Mouse (Mus musculus) liver, postnatal 0 days (tissue): ENCODE measurements at regions not wholly inside any gene's neighbourhood (a gene's known extent, or its start where the extent isn't known, plus 50 kb on each side); places are given as distances from the start of the nearest gene placed in this dataset.

Experiments used
- CTCF ChIP-seq: sonication (generic); IDR thresholded peaks from 2 replicates; pipeline ENCODE4 v1.5.1; 2016; ENCODE audit warnings: antibody characterized with exemption, low read depth
- EP300 ChIP-seq: IDR thresholded peaks from 2 replicates; pipeline ENCODE4 v1.6.1; 2016; ENCODE audit warnings: antibody characterized with exemption, low read depth, mild to moderate bottlenecking

DNA sequence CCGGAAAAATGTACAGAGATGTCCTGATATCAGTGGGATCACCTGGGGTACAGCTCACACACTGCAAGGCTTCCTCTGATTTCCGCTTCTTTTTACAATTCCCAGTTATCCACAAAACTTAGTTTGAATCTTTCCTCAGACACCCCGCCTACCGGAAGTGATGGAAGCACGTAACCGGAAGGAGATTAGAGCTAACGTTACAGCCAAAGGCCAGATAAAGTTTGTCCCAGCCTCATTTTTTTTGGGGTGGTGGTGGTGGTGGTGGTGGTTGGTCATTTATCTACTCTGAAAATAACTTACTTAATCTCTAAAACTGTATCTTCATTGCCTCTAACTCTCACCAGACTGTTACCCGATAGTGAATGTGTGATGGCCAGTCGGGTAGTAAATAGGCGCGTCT lies 88.1 kb downstream of the Phlda1 start:
- TF ChIP-seq CTCF = no peak
- no peak for TF ChIP-seq EP300
